Mouse (Mus musculus) liver, adult 2 months (tissue): ENCODE measurements around the gene Vcan. TPM values are rescaled to one million over a fixed set of nuclear protein-coding genes. Genes with fewer than 3 reads are reported as not detected.

Experiments used
- DNase-seq: peaks from one replicate; pipeline ENCODE4 v3.0.0-alpha.2; 2011; ENCODE audit warnings: low read depth, low spot score; ENCODE audit errors: extremely low read depth
- H3K27ac ChIP-seq: fragments of 200-500 bp; replicated peaks from 2 replicates; pipeline ENCODE4 v1.5.1; 2012; ENCODE audit warnings: low read depth, mild to moderate bottlenecking, control low read depth, inconsistent platforms, low read length; ENCODE audit not compliant: insufficient read depth
- H3K27me3 ChIP-seq: fragments of 200-500 bp; 2 replicates; pipeline ENCODE4 v1.6.1; 2012; ENCODE audit warnings: mild to moderate bottlenecking, moderate library complexity, low read length, inconsistent platforms; ENCODE audit not compliant: control insufficient read depth, insufficient read depth
- H3K36me3 ChIP-seq: fragments of 200-500 bp; 2 replicates; pipeline ENCODE4 v1.6.1; 2012; ENCODE audit warnings: low read length, inconsistent platforms; ENCODE audit not compliant: control insufficient read depth, insufficient read depth
- H3K4me1 ChIP-seq: fragments of 200-500 bp; 2 replicates; pipeline ENCODE4 v1.6.1; 2011; ENCODE audit warnings: low read length; ENCODE audit not compliant: control insufficient read depth, insufficient read depth
- H3K4me3 ChIP-seq: fragments of 200-500 bp; 2 replicates; pipeline ENCODE4 v1.5.1; 2011; ENCODE audit warnings: low read depth, mild to moderate bottlenecking, control low read depth, low read length, moderate library complexity; ENCODE audit not compliant: insufficient read depth
- H3K79me2 ChIP-seq: fragments of 200-500 bp; 2 replicates; pipeline ENCODE4 v1.6.1; 2012; ENCODE audit warnings: inconsistent platforms, mild to moderate bottlenecking, low read length, moderate library complexity; ENCODE audit not compliant: control insufficient read depth, insufficient read depth
- H3K9ac ChIP-seq: fragments of 200-500 bp; 2 replicates; pipeline ENCODE4 v1.6.1; 2012; ENCODE audit warnings: low read depth, mild to moderate bottlenecking, control low read depth, inconsistent platforms, low read length
- CTCF ChIP-seq: fragments of 200-500 bp; IDR thresholded peaks from 2 replicates; pipeline ENCODE4 v1.5.1; 2011; ENCODE audit warnings: low read depth, low read length, control low read depth
- POLR2A ChIP-seq: fragments of 200-500 bp; IDR thresholded peaks from 2 replicates; pipeline ENCODE4 v1.6.1; 2011; ENCODE audit warnings: low read length, control low read depth; ENCODE audit not compliant: insufficient read depth; ENCODE audit errors: extremely low read depth
- WGBS: fragments of 180-500 bp; shearing (Covaris S2); methylation state at CpG from one replicate; pipeline ENCODE4 v1.1.7; 2018; 5-methylcytosine and 5-hydroxymethylcytosine counted together
- polyA plus RNA-seq: library from polyadenylated mRNA; depleted of rRNA; stranded (reverse); fragments of >200 nt; gene quantifications from 2 replicates; pipeline ENCODE4 v1.2.3, GENCODE M21; 2012
- total RNA-seq: library from RNA; depleted of rRNA; stranded (reverse); fragments of >200 nt; gene quantifications from 2 replicates; pipeline ENCODE4 v1.2.3, GENCODE M21; 2014

The Vcan gene
- total and polyA plus RNA-seq, 2 experiments: 0.02 to 0.09 TPM

DNA sequence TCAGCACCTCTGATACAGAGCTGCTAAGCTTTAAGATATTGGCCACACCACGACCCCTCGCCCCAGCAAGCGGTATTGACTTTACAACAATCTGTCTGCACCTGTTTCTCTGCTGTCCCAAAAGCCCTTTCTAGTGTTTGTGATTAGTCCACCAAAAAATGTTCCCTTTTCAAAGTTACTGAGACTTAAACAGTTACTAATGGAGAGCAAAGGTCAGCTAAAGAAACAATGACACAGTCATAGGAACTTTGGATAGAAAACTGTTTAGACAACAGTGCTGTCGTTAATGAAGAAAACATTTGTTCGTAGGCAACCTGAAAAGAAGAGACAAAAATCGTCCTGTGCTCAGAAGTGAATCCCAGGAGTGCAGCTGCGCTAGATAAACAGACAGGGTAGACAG lies 60.1 kb downstream of the Vcan start:
- H3K27ac ChIP-seq: no peak overlapping the region
- peak; percentile 83 for DNase-seq
- H3K27me3 ChIP-seq: no peaks in the 10 kb centered on the region
- H3K4me1 ChIP-seq: peaks cover 8% of the 10 kb centered on the region; the same call in 1 of the 2 replicates
- TF ChIP-seq POLR2A (no peak), CTCF (no peak)
- H3K4me3 ChIP-seq: no peak overlapping the region
- no peak overlapping the region for H3K9ac ChIP-seq
- H3K36me3 ChIP-seq: no peaks in the 10 kb centered on the region
- H3K79me2 ChIP-seq: no peaks in the 10 kb centered on the region
- WGBS: 27% methylated on average over 7 of the region's 7 CpGs

DNA sequence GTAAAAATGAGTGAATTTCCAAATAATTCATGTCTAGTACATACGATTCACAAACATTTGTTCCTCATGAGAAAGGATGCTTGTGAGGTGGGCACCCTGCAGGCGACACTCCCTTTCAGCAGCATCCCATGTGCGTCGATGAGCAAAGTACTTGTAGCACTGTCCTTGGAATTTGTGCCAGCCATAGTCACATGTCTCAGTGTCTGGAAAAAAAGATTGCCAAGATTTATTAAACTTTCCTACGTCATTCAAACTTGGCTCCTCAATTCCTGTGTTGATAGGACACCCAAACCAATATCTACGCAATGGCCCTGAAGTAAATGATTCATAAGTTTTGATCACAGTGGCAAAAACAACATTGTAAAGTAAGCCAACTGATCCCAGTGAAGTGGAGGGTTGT lies 62.6 kb downstream of the Vcan start:
- Histone ChIP-seq H3K36me3 (no peaks in the 10 kb centered on the region), H3K27ac (no peak overlapping the region), H3K27me3 (no peaks in the 10 kb centered on the region), H3K4me1 (peaks cover 8% of the 10 kb centered on the region; the same call in 1 of the 2 replicates), H3K9ac (no peak overlapping the region), H3K79me2 (no peaks in the 10 kb centered on the region), H3K4me3 (no peak overlapping the region)
- 76% methylated on average over 6 of the region's 6 CpGs for WGBS
- peak; percentile 86 for DNase-seq
- TF ChIP-seq POLR2A: no peak
- TF ChIP-seq CTCF: no peak

- Histone ChIP-seq H3K36me3 (no peaks in the 10 kb centered on the region), H3K4me1 (no peaks in the 10 kb centered on the region), H3K27ac (no peak overlapping the region), H3K27me3 (no peaks in the 10 kb centered on the region), H3K9ac (no peak overlapping the region), H3K4me3 (no peak overlapping the region), H3K79me2 (no peaks in the 10 kb centered on the region)
- DNase-seq: no peak
- 76% methylated on average over 3 of the region's 3 CpGs for WGBS
- TF ChIP-seq POLR2A: no peak
- TF ChIP-seq CTCF: no peak
Observed at GRCm38 (mm10) chr13:89670505-89670904, 71.8 kb downstream of the Vcan start.

- Histone ChIP-seq H3K27me3 (no peaks in the 10 kb centered on the region), H3K9ac (no peak overlapping the region), H3K4me3 (no peak overlapping the region), H3K79me2 (no peaks in the 10 kb centered on the region), H3K4me1 (no peaks in the 10 kb centered on the region), H3K36me3 (no peaks in the 10 kb centered on the region), H3K27ac (no peak overlapping the region)
- TF ChIP-seq POLR2A (no peak), CTCF (no peak)
- DNase-seq: no peak
- WGBS: 68% methylated on average over 10 of the region's 10 CpGs
Observed at GRCm38 (mm10) chr13:89668981-89669880, 73.1 kb downstream of the Vcan start.

GRCm38 (mm10) chr13:89668069-89668468 lies 74.2 kb downstream of the Vcan start:
- H3K27ac ChIP-seq: no peak overlapping the region
- no peak for TF ChIP-seq POLR2A
- peak; percentile 48 for TF ChIP-seq CTCF
- WGBS: 44% methylated on average over 1 of the region's 1 CpGs
- no peaks in the 10 kb centered on the region for H3K79me2 ChIP-seq
- no peak overlapping the region for H3K4me3 ChIP-seq
- H3K4me1 ChIP-seq: no peaks in the 10 kb centered on the region
- H3K9ac ChIP-seq: no peak overlapping the region
- H3K27me3 ChIP-seq: no peaks in the 10 kb centered on the region
- H3K36me3 ChIP-seq: no peaks in the 10 kb centered on the region
- DNase-seq: peak; percentile 46

GRCm38 (mm10) chr13:89661688-89662087 lies 80.6 kb downstream of the Vcan start:
- H3K4me3 ChIP-seq: no peak overlapping the region
- TF ChIP-seq POLR2A (no peak), CTCF (no peak)
- H3K27ac ChIP-seq: no peak overlapping the region
- H3K9ac ChIP-seq: no peak overlapping the region
- no peaks in the 10 kb centered on the region for H3K27me3 ChIP-seq
- WGBS: 88% methylated on average over 2 of the region's 2 CpGs
- H3K79me2 ChIP-seq: no peaks in the 10 kb centered on the region
- no peaks in the 10 kb centered on the region for H3K4me1 ChIP-seq
- H3K36me3 ChIP-seq: no peaks in the 10 kb centered on the region
- no peak for DNase-seq
